Mouse (Mus musculus) neural tube, embryonic 13.5 days (tissue): Measurements from ENCODE around the gene Tex13c2. TPM values are rescaled to one million over a fixed set of nuclear protein-coding genes. Genes with fewer than 3 reads are reported as not detected.

ENCODE experiments used
- ATAC-seq: fragments of 200-750 bp; cut with Nextera tagmentation; 2 replicates; pipeline ENCODE4 v1.8.0; 2017; ENCODE audit warnings: low read depth, mild to moderate bottlenecking, moderate TSS enrichment, moderate library complexity
- H3K27ac ChIP-seq: fragments of 300-500 bp; sonication (generic); replicated peaks from 2 replicates; pipeline ENCODE4 v1.5.1; 2015; ENCODE audit warnings: moderate library complexity, mild to moderate bottlenecking, inconsistent platforms
- H3K27me3 ChIP-seq: fragments of 300-500 bp; sonication (generic); 2 replicates; pipeline ENCODE4 v1.6.1; 2015; ENCODE audit warnings: mild to moderate bottlenecking, inconsistent platforms
- H3K36me3 ChIP-seq: fragments of 300-500 bp; sonication (generic); 2 replicates; pipeline ENCODE4 v1.6.1; 2015; ENCODE audit warnings: mild to moderate bottlenecking, inconsistent platforms
- H3K4me1 ChIP-seq: fragments of 300-500 bp; sonication (generic); replicated peaks from 2 replicates; pipeline ENCODE4 v1.6.1; 2015; ENCODE audit warnings: inconsistent platforms
- H3K4me2 ChIP-seq: fragments of 300-500 bp; sonication (generic); 2 replicates; pipeline ENCODE4 v1.6.1; 2015; ENCODE audit warnings: inconsistent platforms, mild to moderate bottlenecking, moderate library complexity
- H3K4me3 ChIP-seq: fragments of 300-500 bp; sonication (generic); 2 replicates; pipeline ENCODE4 v1.5.1; 2015; ENCODE audit warnings: mild to moderate bottlenecking, inconsistent platforms
- H3K9ac ChIP-seq: fragments of 300-500 bp; sonication (generic); 2 replicates; pipeline ENCODE4 v1.6.1; 2015; ENCODE audit warnings: moderate library complexity, mild to moderate bottlenecking, inconsistent platforms
- H3K9me3 ChIP-seq: fragments of 300-500 bp; sonication (generic); 2 replicates; pipeline ENCODE4 v1.6.1; 2016; ENCODE audit warnings: inconsistent platforms
- WGBS: fragments of 180-500 bp; shearing (Covaris S2); methylation state at CpG from one replicate; pipeline ENCODE4 v1.1.7; 2015; 5-methylcytosine and 5-hydroxymethylcytosine counted together
- polyA plus RNA-seq: library from polyadenylated mRNA; unstranded; fragments of >200 nt; fragmentation: Nextera tagmentation; extraction: Ambion mirVana; gene quantifications from 2 replicates; pipeline ENCODE4 v1.2.1, GENCODE M21; 2015

Gene Tex13c2
- polyA plus RNA-seq, 1 experiment from 2014 or later, result not detected

- Histone ChIP-seq H3K9me3 (no peaks in the 10 kb centered on the region), H3K27me3 (no peaks in the 10 kb centered on the region), H3K4me2 (peak overlapping the region; percentile 33), H3K4me3 (no peak overlapping the region), H3K27ac (no peak overlapping the region), H3K4me1 (no peaks in the 10 kb centered on the region), H3K36me3 (no peaks in the 10 kb centered on the region), H3K9ac (no peak overlapping the region)
- no peak for ATAC-seq
- WGBS, result 35% methylated on average over 5 of the region's 5 CpGs
Measured at GRCm38 (mm10) chrX:42540756-42541053, 51.2 kb downstream of the Tex13c2 start.

Other genes with a start within 250 kb of the Tex13c2 start
- gene Sh2d1a, start 12.8 kb downstream of the Tex13c2 start, polyA plus RNA-seq, result 2.2 and 2.3 TPM in 2 replicates